Mouse (Mus musculus): ENCODE measurements around the gene Ptbp3.

Ptbp3 gene

DNA sequence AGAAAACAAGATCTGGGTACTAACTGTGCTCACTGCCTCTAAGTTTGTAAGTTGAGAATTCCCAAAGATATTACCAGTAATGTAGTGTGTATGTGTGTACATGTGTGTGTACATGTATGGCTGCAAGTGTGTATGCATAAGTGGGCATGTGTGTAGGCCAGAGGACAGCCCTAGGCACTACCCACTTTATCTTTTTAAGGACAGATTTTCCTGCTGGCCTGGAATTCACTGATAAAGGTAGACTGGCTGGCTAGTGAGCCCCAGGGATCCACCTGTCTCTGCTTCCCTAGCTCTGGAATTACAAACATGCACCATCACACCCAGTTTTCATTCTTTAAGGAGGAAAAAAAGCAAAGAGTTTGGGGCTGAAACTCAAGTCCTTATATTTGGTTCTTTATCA, 6.0 kb upstream of the Ptbp3 start:
- no peak for DNase-seq (ENCODE audit: low read depth, low spot score)

DNA sequence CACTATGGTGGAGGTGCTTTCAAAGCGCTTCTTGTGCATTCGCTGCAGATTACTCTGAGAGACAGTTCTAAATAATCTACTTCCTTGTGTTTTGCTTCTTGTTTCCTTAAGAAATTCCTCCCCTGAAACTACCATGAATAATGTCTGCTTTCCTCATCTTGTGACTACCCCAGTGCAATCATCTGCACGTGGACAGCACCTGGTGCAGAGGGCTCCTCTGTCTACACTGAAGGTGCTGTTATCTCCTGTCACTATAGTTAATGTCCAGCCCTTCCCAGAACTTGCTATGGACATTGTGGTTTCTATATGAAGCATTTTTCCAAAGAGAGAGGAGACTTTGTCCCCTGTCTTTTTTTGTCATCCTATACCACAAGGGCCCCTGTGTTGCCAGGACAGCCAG, 4.4 kb upstream of the Ptbp3 start:
- no peak for DNase-seq (ENCODE audit: low read depth, low spot score)

DNA sequence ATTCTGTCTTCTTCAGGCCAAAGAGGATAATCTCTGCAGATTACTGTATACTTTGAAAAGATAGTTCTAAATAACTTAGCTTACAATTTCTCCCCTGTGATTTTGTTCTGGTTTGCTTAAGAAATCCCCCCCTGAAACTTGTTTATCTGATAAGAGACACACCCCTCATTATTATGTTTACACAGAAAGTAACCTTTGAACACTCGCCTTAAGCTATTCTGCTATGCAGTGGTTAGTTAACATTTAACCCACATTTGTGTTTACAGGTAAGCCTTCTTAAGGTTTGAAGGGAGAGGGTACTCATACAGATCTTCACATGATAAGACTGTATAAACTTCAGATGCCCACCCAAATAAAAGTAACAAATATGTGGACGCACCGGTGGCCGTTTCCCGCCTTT, 3.7 kb upstream of the Ptbp3 start:
- no peak for DNase-seq (ENCODE audit: low read depth, low spot score)

DNA sequence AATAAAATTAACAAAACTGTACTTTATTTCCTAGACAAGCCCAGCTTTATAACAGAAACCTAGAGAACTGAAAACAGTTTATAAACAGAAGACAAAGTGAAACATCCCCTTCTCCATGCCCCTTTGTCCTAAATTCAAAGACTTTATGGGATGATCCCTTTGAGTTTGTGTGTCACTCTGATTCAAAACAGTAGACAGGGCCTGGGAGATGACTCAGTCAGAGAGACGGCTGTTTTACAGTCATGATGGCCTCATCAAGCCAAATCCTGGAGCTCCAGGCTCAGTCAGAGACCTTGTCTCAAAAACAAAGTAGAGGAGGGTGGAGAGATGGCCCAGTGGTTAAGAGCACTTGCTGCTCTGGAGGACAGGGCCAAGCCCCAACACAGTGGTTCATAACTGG, 2.7 kb upstream of the Ptbp3 start:
- no peak for DNase-seq (ENCODE audit: low read depth, low spot score)

DNA sequence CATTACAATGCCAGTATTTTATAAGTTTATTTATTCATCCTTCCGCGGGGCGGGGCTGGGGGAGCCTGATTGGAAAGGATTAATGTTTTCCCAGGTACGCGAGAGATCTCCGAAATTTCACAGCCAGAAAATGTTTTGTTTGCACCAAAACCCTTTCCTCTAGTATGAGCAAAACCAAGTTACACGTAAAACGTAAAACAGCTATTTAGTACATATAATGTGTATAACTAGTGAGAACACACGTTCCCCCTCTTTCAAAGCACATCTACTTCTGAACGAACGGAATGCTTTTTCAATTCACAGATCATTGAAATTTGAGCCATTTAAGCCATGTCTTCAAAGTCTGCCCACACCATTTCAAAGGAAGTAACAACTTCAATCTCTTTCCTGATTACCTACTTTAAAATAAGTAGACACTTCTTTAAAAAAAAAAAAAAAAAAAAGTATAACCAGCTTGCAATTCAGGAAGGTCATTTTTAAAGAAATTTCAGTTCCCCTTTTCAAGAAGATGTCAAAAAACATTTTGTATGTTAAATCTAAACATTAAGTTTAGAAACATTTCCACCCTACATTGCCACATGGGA, 905 bp upstream of the Ptbp3 start:
- no peak for DNase-seq (ENCODE audit: low read depth, low spot score)

DNA sequence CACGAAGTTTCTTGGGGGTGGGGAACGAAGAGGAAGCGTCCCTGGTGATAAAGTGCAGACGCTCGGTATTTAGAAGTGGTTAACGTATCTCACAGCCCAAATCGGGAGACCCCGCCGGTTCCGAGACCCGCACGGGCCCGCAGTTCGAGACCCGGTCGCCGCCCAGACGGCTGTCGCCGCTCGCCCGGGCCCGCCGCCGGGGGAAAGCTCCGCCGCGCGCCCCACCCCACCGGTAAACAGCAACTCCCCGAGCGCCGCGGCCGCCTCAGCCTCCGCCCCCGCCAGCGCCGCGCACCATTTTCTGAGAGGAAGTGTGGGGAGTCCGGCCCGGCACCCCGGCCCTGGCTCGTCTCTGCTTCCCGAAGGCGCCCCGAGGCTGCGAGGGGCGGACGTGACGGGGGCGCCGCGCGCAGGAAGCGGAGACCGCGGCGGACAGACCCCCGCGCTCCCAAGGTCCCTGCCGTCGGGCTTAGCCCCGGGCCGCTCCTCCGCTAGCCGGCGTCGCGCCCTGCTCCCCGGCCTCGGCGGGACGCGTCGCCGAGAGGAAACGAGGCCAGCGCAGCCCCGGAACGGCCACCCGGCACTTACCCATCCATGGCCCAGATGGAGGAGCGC, 497 bp downstream of the Ptbp3 start:
- peak; percentile 87 for DNase-seq (ENCODE audit: low read depth, low spot score)

DNA sequence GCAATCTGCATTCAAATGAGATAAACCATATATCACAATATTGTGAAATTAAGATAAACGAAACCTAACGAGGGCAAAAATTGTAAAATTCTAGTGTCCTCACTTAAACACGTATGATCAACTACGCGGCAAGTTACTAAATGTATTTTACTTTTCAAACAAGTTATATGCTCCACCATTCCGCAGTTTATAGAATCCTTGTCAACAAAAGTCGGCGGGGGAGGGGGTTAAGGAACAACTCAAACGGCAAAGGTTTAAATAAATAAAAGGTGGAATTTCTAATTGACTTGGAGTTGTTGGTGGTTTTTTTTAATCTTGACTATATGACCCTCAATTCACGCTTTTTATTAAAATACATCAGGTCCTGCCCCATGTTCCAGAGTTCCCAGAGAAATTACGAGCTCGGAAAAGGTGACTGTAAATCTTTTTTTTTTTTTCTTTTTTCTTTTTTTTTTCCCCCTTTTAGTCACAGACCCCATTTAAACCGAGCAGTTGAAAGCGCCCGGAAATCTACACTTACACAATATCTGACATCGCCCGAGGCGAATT, 1.1 kb downstream of the Ptbp3 start:
- DNase-seq (ENCODE audit: low read depth, low spot score): peak; percentile 20

DNA sequence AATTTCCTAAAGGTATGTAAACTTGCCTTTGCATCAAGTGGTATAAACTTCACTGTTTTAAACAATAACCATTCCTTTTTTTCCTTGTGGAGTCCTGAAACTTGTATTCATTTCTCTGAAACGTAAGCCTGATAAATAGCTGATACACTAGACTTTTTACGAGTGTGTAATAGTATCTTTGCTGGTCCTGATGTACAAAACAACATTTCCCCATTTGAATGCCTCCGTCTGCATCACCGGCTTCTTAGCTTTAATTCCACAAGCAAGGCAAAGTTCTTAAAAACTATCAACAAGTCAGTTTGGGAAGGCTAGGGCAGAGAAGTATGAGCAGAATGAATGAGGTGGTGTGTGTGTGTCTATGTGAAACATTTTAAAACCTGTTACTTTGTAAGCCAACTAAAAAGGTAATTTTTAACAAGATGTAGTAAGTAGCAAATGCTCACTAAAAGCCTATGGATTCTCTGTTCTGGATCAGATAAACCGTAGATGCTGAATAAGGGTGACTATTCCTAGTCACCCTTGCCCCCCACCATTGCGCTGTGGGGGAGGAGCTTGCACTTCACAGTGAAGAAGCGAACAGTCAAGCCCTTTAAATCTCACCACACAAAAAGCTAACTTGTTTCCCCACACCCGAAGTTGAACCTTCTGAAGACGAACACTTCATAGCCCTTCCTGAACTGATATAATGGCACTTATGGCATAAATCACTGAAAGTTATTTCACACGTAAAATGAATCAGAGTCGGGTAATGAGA, 1.9 kb downstream of the Ptbp3 start:
- DNase-seq (ENCODE audit: low read depth, low spot score): peak; percentile 65

DNA sequence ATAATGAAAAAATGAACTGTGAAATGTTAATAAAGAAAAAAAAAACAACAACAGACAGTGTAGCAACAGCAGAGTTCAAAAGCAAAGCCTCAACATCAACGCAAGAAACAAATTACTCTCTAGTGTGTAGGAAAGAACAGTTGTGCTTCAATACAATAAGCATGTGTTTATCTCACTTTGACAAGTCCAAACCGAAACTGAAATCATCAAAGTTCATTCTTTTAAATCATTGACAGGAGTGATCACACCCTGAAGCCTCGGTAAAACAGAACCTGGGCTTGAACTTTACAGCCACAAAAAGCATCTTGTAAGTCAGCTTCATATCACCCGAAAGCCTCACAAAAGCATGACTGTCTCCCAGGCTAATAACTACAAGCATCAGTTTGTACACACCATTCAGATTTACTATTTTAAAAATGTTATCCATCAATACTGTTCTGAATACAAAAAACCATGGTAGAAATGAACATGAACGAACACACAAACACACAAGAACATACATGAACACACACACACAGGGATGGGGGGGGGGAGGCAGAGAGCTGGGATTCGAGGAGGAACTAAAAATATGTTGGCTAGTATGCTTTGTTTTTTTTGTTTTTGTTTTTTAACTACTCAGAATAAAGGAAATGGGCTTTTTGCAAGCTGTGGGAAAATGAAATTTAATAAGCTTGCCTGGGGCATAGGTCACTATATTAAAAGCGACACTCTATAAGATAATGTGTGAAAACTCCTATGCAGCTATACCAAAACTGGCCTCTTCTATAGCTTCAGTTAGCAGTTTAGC, 2.7 kb downstream of the Ptbp3 start:
- peak; percentile 69 for DNase-seq (ENCODE audit: low read depth, low spot score)

DNA sequence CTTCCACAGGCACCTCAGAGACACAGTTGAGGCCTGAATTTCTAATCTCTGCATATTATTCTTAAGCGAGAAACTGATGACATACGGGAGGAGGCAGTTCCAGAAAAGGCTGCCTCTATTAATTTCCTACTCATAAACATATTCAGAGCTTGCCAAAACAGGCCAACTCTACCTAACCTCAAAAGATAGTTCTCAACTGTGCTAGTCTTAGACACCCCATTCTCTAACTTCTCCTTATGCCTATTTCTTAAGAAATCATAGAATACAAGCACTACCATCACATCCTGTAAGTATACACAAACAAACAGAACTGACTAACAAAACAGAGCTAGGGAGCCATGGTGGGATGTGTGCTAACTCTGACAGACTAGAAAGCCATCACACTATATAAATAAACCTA, 4.5 kb downstream of the Ptbp3 start:
- no peak for DNase-seq (ENCODE audit: low read depth, low spot score)

DNA sequence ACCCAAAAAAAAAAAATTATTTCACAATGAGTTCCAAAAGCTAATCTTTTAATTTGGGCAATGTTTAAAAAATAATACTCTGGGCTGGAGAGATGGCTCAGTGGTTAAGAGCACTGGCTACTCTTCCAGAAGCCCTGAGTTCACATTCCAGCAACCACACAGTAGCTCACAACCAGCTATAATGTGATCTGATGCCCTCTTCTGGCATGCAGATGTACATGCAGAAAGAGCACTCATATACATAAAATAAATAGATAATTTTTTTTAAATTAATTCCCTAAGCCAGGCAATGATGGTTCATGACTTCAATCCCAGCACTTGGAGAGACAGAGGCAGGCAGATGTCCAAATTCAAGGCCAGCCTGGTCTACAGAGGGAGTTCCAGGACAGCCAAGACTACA, 6.2 kb downstream of the Ptbp3 start:
- no peak for DNase-seq (ENCODE audit: low read depth, low spot score)

DNA sequence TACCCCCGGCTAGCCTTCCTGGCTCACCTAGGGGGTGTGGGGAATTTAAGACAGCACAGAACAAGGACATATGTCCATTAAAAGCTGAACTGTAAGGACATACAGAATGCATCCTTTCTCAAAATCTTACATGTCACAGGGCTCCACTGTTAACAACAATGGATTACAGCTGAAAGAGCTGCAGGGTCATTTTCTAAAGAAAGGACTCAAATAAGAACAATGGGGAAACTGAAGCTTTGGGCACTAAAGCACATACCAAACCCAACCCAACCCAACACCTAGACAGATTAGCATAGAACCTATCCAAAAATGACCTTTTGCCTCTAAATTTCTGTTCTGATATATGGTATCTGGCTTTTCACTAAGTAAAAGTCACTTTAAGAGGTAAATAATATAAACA, 12.9 kb downstream of the Ptbp3 start:
- DNase-seq (ENCODE audit: low read depth, low spot score): no peak

DNA sequence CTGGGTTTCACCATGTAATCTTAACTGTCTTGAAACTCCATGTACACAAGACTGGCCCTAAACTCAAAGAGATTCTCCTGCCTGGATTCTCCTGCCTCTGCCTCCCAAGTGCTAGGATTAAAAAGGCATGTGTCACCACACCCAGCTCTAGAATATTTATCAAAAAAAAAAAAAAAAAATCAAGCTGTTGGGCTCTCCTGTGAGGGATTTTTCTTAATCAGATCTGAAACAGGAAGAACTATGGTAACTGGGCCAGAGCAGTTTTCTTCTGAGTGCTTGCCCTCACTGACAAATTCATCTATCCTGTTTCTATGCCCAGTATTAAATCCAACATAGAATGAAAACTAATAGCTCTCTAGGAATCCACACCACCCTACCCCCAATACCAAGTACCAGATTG, 13.5 kb downstream of the Ptbp3 start:
- no peak for DNase-seq (ENCODE audit: low read depth, low spot score)

DNA sequence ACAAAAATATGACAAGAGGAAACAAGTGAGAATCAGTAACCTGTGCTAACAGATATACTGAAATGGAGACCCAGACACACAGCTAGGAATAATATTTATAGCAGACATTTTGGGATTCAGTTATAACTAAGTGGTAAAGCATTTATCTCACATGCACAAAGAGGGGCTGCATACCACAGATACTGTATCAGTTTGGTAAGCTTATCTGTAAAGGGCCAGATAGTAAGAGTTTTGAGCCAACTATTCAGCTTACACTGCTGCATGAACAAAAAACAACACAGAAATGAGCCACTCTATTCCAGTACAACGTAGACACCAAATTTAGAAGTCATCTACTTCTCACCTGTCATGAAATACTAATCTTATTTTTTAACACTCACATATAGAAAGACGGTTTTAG, 15.9 kb downstream of the Ptbp3 start:
- no peak for DNase-seq (ENCODE audit: low read depth, low spot score)

DNA sequence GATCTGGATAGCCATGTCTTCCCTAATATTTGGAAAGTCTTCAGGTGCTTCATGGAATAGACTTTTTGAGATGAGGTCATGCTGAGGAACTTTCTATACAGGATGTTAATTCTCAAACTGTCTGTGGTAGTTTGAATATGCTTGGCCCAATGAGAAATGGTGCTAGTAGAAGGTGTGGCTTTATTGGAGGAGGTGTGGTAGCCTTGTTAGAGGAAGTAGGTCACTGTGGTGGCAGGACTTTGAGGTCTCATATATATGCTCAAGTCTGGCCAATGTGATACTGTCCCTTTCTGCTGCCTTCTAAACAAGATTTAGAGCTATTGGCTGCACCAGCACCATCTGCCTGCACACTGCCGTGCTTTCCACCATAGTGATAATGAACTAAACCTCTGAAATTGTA, 18.0 kb downstream of the Ptbp3 start:
- DNase-seq (ENCODE audit: low read depth, low spot score): peak; percentile 24

DNA sequence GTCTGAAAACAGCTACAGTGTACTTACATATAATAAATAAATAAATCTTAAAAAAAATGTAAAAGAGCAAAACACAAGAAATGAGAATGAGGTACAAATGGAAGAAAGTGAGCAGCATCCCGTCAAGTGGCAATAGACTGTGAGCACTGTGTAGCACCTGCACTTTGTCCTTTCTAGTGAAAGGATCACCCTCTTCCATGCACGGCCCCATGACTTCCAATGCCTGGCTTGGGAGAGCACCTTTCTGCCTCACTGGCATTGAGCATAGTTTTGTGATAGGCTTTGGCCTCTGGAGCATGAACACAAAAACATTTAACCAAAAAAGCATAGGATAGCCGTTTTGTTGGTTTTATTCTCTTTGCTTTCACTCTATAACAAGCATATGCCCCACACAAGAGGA, 21.7 kb downstream of the Ptbp3 start:
- no peak for DNase-seq (ENCODE audit: low read depth, low spot score)

DNA sequence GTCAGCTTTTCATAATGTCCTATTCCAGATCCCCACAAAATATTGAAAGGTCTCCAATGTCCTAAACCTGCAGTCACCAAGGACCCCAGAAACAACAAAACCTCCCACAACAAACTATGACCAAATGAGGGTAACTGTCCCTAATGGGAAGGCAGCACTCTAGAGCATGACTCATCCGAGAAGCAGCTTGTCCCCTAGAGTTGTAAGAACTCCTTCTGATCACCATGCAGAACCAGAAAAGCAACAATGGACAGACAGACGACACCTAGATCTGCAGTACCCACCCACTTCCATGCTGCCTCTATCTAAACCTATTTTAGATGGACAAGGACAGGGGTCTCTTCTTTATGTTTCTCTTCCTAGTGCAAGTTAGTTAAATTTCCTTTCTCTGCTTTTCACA, 22.4 kb downstream of the Ptbp3 start:
- DNase-seq (ENCODE audit: low read depth, low spot score): no peak

DNA sequence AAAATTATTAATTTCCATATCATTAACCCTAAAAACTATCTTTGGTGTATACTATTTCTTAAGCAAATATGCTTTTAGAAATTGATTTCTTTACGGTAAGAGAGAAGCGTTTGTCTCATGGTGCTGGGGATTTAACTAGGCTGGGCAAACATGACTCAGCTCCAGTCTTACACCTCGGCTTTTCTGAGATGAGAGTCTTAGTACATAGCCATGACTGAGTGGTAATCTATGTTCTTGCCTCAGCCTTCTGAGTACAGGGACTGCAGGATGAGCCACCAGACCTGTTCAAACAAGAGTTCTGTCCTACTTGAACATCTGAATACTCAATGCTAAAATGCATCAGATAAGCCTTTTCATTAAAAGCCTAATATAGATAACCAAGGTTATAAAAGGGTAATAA, 24.3 kb downstream of the Ptbp3 start:
- DNase-seq (ENCODE audit: low read depth, low spot score): no peak

DNA sequence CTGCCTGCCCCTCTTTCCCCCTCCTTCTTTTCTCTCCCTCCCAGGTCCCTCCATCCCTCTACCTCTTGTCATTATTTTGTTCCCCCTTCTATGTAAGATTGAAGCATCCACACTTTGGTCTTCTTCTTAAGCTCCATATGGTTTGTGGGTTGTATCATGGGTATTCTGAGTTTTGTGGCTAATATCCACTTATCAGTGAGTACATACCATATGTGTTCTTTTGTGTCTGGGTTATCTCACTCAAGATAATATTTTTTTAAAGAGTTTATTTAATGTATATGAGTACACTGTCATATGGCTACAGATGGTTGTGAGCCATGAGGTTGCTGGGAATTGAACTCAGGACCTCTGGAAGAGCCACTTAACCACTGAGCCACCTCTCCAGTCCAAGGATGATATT, 38.8 kb downstream of the Ptbp3 start:
- DNase-seq (ENCODE audit: low read depth, low spot score): no peak

DNA sequence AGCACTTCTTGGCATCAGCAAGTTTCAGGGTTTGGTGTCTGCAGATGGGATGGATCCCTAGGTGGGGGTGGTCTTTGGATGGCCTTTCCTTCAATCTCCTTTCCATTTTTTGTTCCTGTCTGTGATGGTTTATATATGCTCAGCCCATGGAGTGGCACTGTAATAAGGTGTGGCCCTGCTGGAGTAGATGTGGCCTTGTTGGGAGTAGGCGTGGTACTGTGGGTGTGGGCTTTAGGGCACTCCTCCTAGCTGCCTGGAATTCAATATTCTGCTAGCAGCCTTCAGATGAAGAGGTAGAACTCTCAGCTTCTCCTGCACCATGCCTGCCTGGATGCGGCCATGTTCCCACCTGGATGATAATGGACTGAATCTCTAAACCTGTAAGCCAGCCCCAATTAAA, 39.6 kb downstream of the Ptbp3 start:
- DNase-seq (ENCODE audit: low read depth, low spot score): no peak

DNA sequence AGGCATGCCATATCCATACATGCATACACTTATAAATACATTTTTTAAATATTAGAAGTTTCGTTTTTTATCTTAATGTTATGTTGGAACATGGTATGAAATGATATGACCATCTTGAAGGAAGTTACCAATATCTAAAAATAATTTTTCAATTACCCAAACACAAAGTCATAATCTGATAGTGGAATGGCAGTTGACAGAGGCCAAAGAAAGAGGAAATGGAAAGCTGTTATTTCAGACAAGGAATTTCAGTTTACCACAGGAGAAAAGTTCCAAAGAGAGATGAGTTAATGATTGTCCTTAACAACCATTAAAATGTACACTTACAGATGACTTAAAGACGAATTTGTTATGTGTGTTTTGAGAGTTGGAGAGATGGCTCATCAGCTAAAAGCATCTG, 41.4 kb downstream of the Ptbp3 start:
- DNase-seq (ENCODE audit: low read depth, low spot score): no peak

DNA sequence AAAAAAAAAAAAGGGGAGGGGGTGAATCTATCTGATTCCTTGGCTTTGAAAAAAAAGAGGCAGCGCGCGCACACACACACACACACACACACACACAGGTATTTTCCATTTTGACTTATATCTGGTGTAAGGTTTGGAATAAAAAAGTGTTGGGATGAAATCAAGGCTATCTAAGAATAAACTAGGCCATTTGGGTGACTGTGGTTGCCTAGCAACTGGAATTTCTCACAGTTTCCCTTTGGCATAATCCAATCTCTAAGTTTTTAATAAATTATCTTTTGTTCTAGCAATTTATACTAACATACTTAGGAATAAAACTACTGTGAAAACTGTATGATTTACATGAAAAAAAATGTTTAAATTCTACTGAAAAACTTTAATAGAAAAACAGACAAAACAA, 42.5 kb downstream of the Ptbp3 start:
- DNase-seq (ENCODE audit: low read depth, low spot score): no peak

All from CD4-positive helper T cell, adult 2 months (primary cell).